ENCODE assay signal across 29 mouse cellular contexts in genomic region chrX:99662566-99662965, GRCm38 (mm10).
DNase-seq lines count a peak whose midpoint lies in the region; ATAC-seq lines count a peak whose summit lies in the region.
"Had no signal": no experiment of that assay in that cellular context is flagged by ENCODE, and none has a peak within 500 bp of the region (broad histone marks: within the 10 kb centered on the region; RNA-seq: fewer than 3 reads in every experiment).

No protein-coding gene starts in this region.

- peak; percentile 28 for DNase-seq in embryo, embryonic 10.5 days (ENCODE audit: low spot score)
- DNase-seq in embryonic facial prominence, embryonic 10.5 days (ENCODE audit: low spot score): peak; percentile 29
- DNase-seq in limb, embryonic 10.5 days (ENCODE audit: low spot score): peak; percentile 44
- no peak for DNase-seq in left cerebral cortex, postnatal 14 days (ENCODE audit: low spot score in 2 of 2)
- DNase-seq: adrenal gland, adult 2 months; adrenal gland, postnatal 14 days; cerebellum, adult 11 months; cerebellum, adult 2 months; cerebellum, adult 9-11 months; cerebellum, postnatal 25 days; gastrocnemius, postnatal 10 days; gastrocnemius, postnatal 36 days; heart, adult 2 months; heart, postnatal 14 days; kidney, adult 18-20 months had no signal

- 51% methylated on average over 3 of the region's 3 CpGs for WGBS in embryonic facial prominence, embryonic 10.5 days
- WGBS in limb, embryonic 10.5 days: 33% methylated on average over 3 of the region's 3 CpGs
- WGBS in hindbrain, embryonic 13.5 days: 85% methylated on average over 3 of the region's 3 CpGs

- intact Hi-C loops in left cerebral cortex, postnatal 14 days (cut with DNase I): no loop called here

- H3K27me3 ChIP-seq in embryonic facial prominence, embryonic 10.5 days (replicated peaks; ENCODE audit: low read depth, poor library complexity, severe bottlenecking): peaks cover 99% of the 10 kb centered on the region
- H3K27me3 ChIP-seq in limb, embryonic 10.5 days (ENCODE audit: low read depth, poor library complexity, severe bottlenecking): peaks cover 100% of the 10 kb centered on the region
- H3K27me3 ChIP-seq in hindbrain, embryonic 13.5 days: peaks cover 51% of the 10 kb centered on the region
- H3K27me3 ChIP-seq: forebrain, embryonic 15.5 days had no signal

- H3K27ac ChIP-seq in embryonic facial prominence, embryonic 10.5 days (replicated peaks): no peak overlapping the region
- no peak overlapping the region for H3K27ac ChIP-seq in limb, embryonic 10.5 days
- H3K27ac ChIP-seq in hindbrain, embryonic 13.5 days: no peak overlapping the region
- H3K27ac ChIP-seq: embryonic facial prominence, embryonic 12.5 days; embryonic facial prominence, embryonic 15.5 days; forebrain, embryonic 12.5 days; forebrain, embryonic 15.5 days; heart, adult 2 months; heart, embryonic 10.5 days; heart, embryonic 13.5 days; hindbrain, embryonic 12.5 days; hindbrain, postnatal 0 days had no signal

- H3K9ac ChIP-seq in hindbrain, embryonic 13.5 days: no peak overlapping the region
- H3K9ac ChIP-seq: embryonic facial prominence, embryonic 12.5 days; embryonic facial prominence, embryonic 15.5 days; forebrain, embryonic 12.5 days; forebrain, embryonic 15.5 days; heart, embryonic 13.5 days; hindbrain, embryonic 12.5 days had no signal

- H3K36me3 ChIP-seq in embryonic facial prominence, embryonic 10.5 days (replicated peaks): no peaks in the 10 kb centered on the region
- no peaks in the 10 kb centered on the region for H3K36me3 ChIP-seq in limb, embryonic 10.5 days
- no peaks in the 10 kb centered on the region for H3K36me3 ChIP-seq in hindbrain, embryonic 13.5 days
- H3K36me3 ChIP-seq: embryonic facial prominence, embryonic 12.5 days; embryonic facial prominence, embryonic 15.5 days; forebrain, embryonic 12.5 days; forebrain, embryonic 15.5 days; heart, embryonic 10.5 days; heart, embryonic 13.5 days; hindbrain, embryonic 12.5 days had no signal

- no peak for ATAC-seq in erythroblast, adult 5-6 weeks (replicated peaks; ENCODE audit: low FRiP score, poor library complexity, severe bottlenecking)
- ATAC-seq in hindbrain, embryonic 13.5 days (ENCODE audit: low FRiP score): no peak
- ATAC-seq: CD4-positive, CD25-positive, alpha-beta regulatory T cell, adult 4 months; forebrain, embryonic 15.5 days; hindbrain, postnatal 0 days; inflammation-experienced regulatory T-cells, adult 6 months; intestine, embryonic 16.5 days had no signal

- H3K9me3 ChIP-seq in embryonic facial prominence, embryonic 10.5 days: no peaks in the 10 kb centered on the region
- H3K9me3 ChIP-seq in limb, embryonic 10.5 days (replicated peaks): no peaks in the 10 kb centered on the region
- H3K9me3 ChIP-seq in hindbrain, embryonic 13.5 days: no peaks in the 10 kb centered on the region
- H3K9me3 ChIP-seq: embryonic facial prominence, embryonic 12.5 days; embryonic facial prominence, embryonic 15.5 days; forebrain, embryonic 12.5 days; forebrain, embryonic 15.5 days; heart, embryonic 10.5 days; heart, embryonic 13.5 days; hindbrain, embryonic 12.5 days had no signal

- peaks cover 30% of the 10 kb centered on the region for H3K4me1 ChIP-seq in embryonic facial prominence, embryonic 10.5 days
- H3K4me1 ChIP-seq in limb, embryonic 10.5 days: peaks cover 46% of the 10 kb centered on the region
- no peaks in the 10 kb centered on the region for H3K4me1 ChIP-seq in hindbrain, embryonic 13.5 days (replicated peaks)
- H3K4me1 ChIP-seq: forebrain, embryonic 12.5 days; forebrain, embryonic 15.5 days; heart, embryonic 10.5 days; heart, embryonic 13.5 days; hindbrain, embryonic 12.5 days had no signal

- no peak overlapping the region for H3K4me3 ChIP-seq in embryonic facial prominence, embryonic 10.5 days
- H3K4me3 ChIP-seq in limb, embryonic 10.5 days: no peak overlapping the region
- no peak overlapping the region for H3K4me3 ChIP-seq in hindbrain, embryonic 13.5 days
- H3K4me3 ChIP-seq: embryonic facial prominence, embryonic 12.5 days; embryonic facial prominence, embryonic 15.5 days; erythroblast, embryonic 14.5 days; forebrain, embryonic 12.5 days; forebrain, embryonic 15.5 days; heart, adult 2 months; heart, embryonic 10.5 days; heart, embryonic 13.5 days; hindbrain, embryonic 12.5 days had no signal

- no peak overlapping the region for H3K4me2 ChIP-seq in hindbrain, embryonic 13.5 days
- H3K4me2 ChIP-seq: embryonic facial prominence, embryonic 12.5 days; embryonic facial prominence, embryonic 15.5 days; forebrain, embryonic 12.5 days; forebrain, embryonic 15.5 days; heart, embryonic 13.5 days; hindbrain, embryonic 12.5 days had no signal

Comparison
In these comparisons a context has a peak if more than half of its experiments do, and no peak if none do; other contexts are left out.
1. DNase-seq: peak in embryo, embryonic 10.5 days (single experiment), embryonic facial prominence, embryonic 10.5 days (single experiment) and limb, embryonic 10.5 days (single experiment); none in left cerebral cortex, postnatal 14 days (0 of 2).